Mouse (Mus musculus) bone marrow, adult 2 months (tissue): ENCODE data around the gene Tas2r116. TPM values are rescaled to one million over a fixed set of nuclear protein-coding genes. Genes with fewer than 3 reads are reported as not detected.

ENCODE experiments used
- H3K27ac ChIP-seq: fragments of 200-500 bp; 2 replicates; pipeline ENCODE4 v1.5.1; 2012; ENCODE audit warnings: low read depth, mild to moderate bottlenecking, control low read depth, inconsistent platforms, low read length; ENCODE audit not compliant: control insufficient read depth, poor library complexity, insufficient read depth
- H3K4me1 ChIP-seq: fragments of 200-500 bp; 2 replicates; pipeline ENCODE4 v1.6.1; 2011; ENCODE audit warnings: low read length; ENCODE audit not compliant: control insufficient read depth, insufficient read depth
- H3K4me3 ChIP-seq: fragments of 200-500 bp; replicated peaks from 2 replicates; pipeline ENCODE3; 2011; ENCODE audit warnings: mild to moderate bottlenecking, low read depth, low read length, control low read depth; ENCODE audit not compliant: control insufficient read depth
- CTCF ChIP-seq: fragments of 200-500 bp; IDR thresholded peaks from 2 replicates; pipeline ENCODE4 v1.5.1; 2011; ENCODE audit warnings: low read length, control low read depth; ENCODE audit not compliant: control insufficient read depth, insufficient read depth
- POLR2A ChIP-seq: fragments of 200-500 bp; IDR thresholded peaks from 2 replicates; pipeline ENCODE4 v1.6.1; 2011; ENCODE audit warnings: low read depth, mild to moderate bottlenecking, control low read depth, low read length, borderline replicate concordance; ENCODE audit not compliant: control insufficient read depth
- WGBS: fragments of 180-500 bp; shearing (Covaris S2); methylation state at CpG from one replicate; pipeline ENCODE4 v1.1.7; 2018; 5-methylcytosine and 5-hydroxymethylcytosine counted together
- polyA plus RNA-seq: library from polyadenylated mRNA; stranded (reverse); fragments of >200 nt; gene quantifications from 2 replicates; pipeline ENCODE4 v1.2.4, GENCODE M21; 2011; ENCODE audit warnings: low replicate concordance; ENCODE audit not compliant: missing spikeins, insufficient read depth, insufficient read length

Tas2r116 gene
- polyA plus RNA-seq: not detected in 2 replicates

- Histone ChIP-seq H3K27ac (no peak within 1 kb of the TSS), H3K4me3 (no peak within 1 kb of the TSS), H3K4me1 (no peaks in the 10 kb centered on the region)
- 64% methylated on average over 1 of the region's 1 CpGs for WGBS
- no peak for TF ChIP-seq POLR2A
- no peak for TF ChIP-seq CTCF
Observed at GRCm38 (mm10) chr6:132855138-132855537, at the start of gene Tas2r116. Tas2r116 (plus strand) TSS chr6:132855438.

GRCm38 (mm10) chr6:132846842-132847241 is 8.4 kb upstream of the Tas2r116 start, which contains the start of gene Tas2r123:
Tas2r123 (plus strand) TSS chr6:132847142.
- Histone ChIP-seq H3K4me3 (no peak within 1 kb of the TSS), H3K27ac (no peak within 1 kb of the TSS), H3K4me1 (no peaks in the 10 kb centered on the region)
- WGBS: 79% methylated on average over 1 of the region's 1 CpGs
- TF ChIP-seq POLR2A (no peak), CTCF (no peak)

GRCm38 (mm10) chr6:132867708-132868107 is 12.5 kb downstream of the Tas2r116 start, which contains the start of gene Tas2r110:
Tas2r110 (plus strand) TSS chr6:132868008.
- Histone ChIP-seq H3K27ac (no peak within 1 kb of the TSS), H3K4me1 (no peaks in the 10 kb centered on the region), H3K4me3 (no peak within 1 kb of the TSS)
- TF ChIP-seq POLR2A (no peak), CTCF (no peak)

GRCm38 (mm10) chr6:132892711-132893110 is 37.5 kb downstream of the Tas2r116 start, which contains the start of gene Tas2r113:
Tas2r113 (plus strand) TSS chr6:132893011.
- Histone ChIP-seq H3K4me3 (no peak within 1 kb of the TSS), H3K4me1 (no peaks in the 10 kb centered on the region), H3K27ac (no peak within 1 kb of the TSS)
- TF ChIP-seq CTCF: no peak
- TF ChIP-seq POLR2A: no peak
- WGBS: 51% methylated on average over 1 of the region's 1 CpGs

Other genes starting within 250 kb of the Tas2r116 start
- gene A630073D07Rik, start 203.9 kb upstream of the Tas2r116 start, polyA plus RNA-seq: not detected in 2 replicates
- gene Tas2r120, start 198.5 kb upstream of the Tas2r116 start, polyA plus RNA-seq: not detected in 2 replicates
- not detected in 2 replicates for gene Tas2r121, start 154.4 kb upstream of the Tas2r116 start, polyA plus RNA-seq
- gene Tas2r122, start 143.5 kb upstream of the Tas2r116 start, polyA plus RNA-seq: not detected in 2 replicates
- not detected in 2 replicates for gene Tas2r115, start 117.4 kb upstream of the Tas2r116 start, polyA plus RNA-seq
- not detected in 2 replicates for gene Tas2r124, start 100.7 kb upstream of the Tas2r116 start, polyA plus RNA-seq
- not detected in 2 replicates for gene Tas2r102, start 93.3 kb upstream of the Tas2r116 start, polyA plus RNA-seq
- gene Tas2r136, start 77.3 kb upstream of the Tas2r116 start, polyA plus RNA-seq: not detected in 2 replicates
- not detected in 2 replicates for gene Tas2r117, start 52.6 kb upstream of the Tas2r116 start, polyA plus RNA-seq
- gene Tas2r123, start 8.3 kb upstream of the Tas2r116 start, polyA plus RNA-seq: not detected in 2 replicates
- not detected in 2 replicates for gene Tas2r110, start 12.6 kb downstream of the Tas2r116 start, polyA plus RNA-seq
- gene Tas2r113, start 37.6 kb downstream of the Tas2r116 start, polyA plus RNA-seq: not detected in 2 replicates
- gene Tas2r125, start 54.2 kb downstream of the Tas2r116 start, polyA plus RNA-seq: not detected in 2 replicates
- gene Tas2r129, start 95.7 kb downstream of the Tas2r116 start, polyA plus RNA-seq: not detected in 2 replicates
- gene Tas2r131, start 102.5 kb downstream of the Tas2r116 start, polyA plus RNA-seq: not detected in 2 replicates
- not detected in 2 replicates for gene Tas2r109, start 125.5 kb downstream of the Tas2r116 start, polyA plus RNA-seq
- gene Tas2r103, start 181.7 kb downstream of the Tas2r116 start, polyA plus RNA-seq: not detected in 2 replicates
- not detected in 2 replicates for gene Tas2r140, start 200.4 kb downstream of the Tas2r116 start, polyA plus RNA-seq
- gene Smim10l1, start 249.5 kb downstream of the Tas2r116 start, polyA plus RNA-seq: 12.0 and 18.1 TPM in 2 replicates